In the genomic region with DNA sequence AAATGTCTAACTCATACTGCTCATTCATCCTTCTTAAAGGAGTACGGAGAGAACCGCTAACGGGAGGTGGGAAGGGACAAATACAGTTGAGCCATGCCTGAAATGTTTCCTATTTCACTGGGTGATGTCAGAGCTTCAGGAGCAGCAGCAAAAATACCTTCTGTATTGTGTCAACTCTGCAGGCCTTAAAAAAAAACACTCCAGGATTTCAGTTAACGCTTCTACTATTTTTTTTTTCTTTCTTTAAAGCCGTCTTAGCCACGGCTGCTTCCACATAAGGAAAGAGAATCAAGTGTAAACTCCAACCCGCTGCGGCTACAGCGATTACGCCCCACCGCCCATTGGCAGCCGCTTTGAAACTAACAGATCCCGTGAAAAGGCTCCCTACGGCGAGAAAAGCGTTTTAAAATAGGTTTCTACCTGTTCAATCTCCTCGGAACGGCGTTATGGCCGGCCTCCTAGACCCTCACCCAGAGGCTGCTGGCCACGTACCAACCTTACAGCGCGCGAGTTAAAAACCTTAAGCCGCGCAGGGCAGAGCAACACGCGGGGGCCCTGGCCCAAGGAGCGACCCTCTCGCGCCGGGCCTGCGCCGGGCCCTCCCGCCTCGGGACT, we compare ENCODE assay signal across 8 mouse cellular contexts. TPM values are rescaled to one million over a fixed set of nuclear protein-coding genes. Genes with fewer than 3 reads are reported as not detected.
DNase-seq lines count a peak whose midpoint lies in the region; ATAC-seq lines count a peak whose summit lies in the region.

No protein-coding gene starts in this region.

- peak overlapping the region; percentile 99 for H3K9ac ChIP-seq in embryonic facial prominence, embryonic 15.5 days
- H3K9ac ChIP-seq in heart, embryonic 15.5 days, result peak overlapping the region; percentile 97
- peak overlapping the region; percentile 99 for H3K9ac ChIP-seq in lung, embryonic 15.5 days

- H3K36me3 ChIP-seq in embryonic facial prominence, embryonic 15.5 days, result peaks cover 20% of the 10 kb centered on the region; the same call in 1 of the 2 replicates
- H3K36me3 ChIP-seq in heart, embryonic 15.5 days, result peaks cover 15% of the 10 kb centered on the region; the same call in 1 of the 2 replicates
- peaks cover 22% of the 10 kb centered on the region for H3K36me3 ChIP-seq in lung, embryonic 15.5 days

- H3K4me2 ChIP-seq in embryonic facial prominence, embryonic 15.5 days (replicated peaks), result peak overlapping the region; percentile 54
- peak overlapping the region; percentile 66 for H3K4me2 ChIP-seq in heart, embryonic 15.5 days
- peak overlapping the region; percentile 71 for H3K4me2 ChIP-seq in lung, embryonic 15.5 days

- under 1% methylated on average over 36 of the region's 36 CpGs for WGBS in embryonic facial prominence, embryonic 15.5 days
- WGBS in heart, embryonic 15.5 days, result under 1% methylated on average over 36 of the region's 36 CpGs
- WGBS in lung, embryonic 15.5 days, result under 1% methylated on average over 36 of the region's 36 CpGs

- H3K27ac ChIP-seq in embryonic facial prominence, embryonic 15.5 days (replicated peaks), result peak overlapping the region; percentile 98
- peak overlapping the region; percentile 99 for H3K27ac ChIP-seq in heart, embryonic 15.5 days
- H3K27ac ChIP-seq in lung, embryonic 15.5 days, result peak overlapping the region; percentile 98

- H3K27me3 ChIP-seq in embryonic facial prominence, embryonic 15.5 days, result no peaks in the 10 kb centered on the region
- H3K27me3 ChIP-seq in heart, embryonic 15.5 days, result no peaks in the 10 kb centered on the region
- H3K27me3 ChIP-seq in lung, embryonic 15.5 days, result no peaks in the 10 kb centered on the region

- DNase-seq in cerebellum, adult 8-10 months, result no peak
- DNase-seq in adrenal gland, postnatal 10 days, result peak; percentile 60
- DNase-seq in layer of hippocampus, adult 18-20 months (ENCODE audit: low spot score in 2 of 2), result peak; percentile 16 to 57
- DNase-seq in ovary, postnatal 14 days (ENCODE audit: low spot score), result peak; percentile 7

- no peaks in the 10 kb centered on the region for H3K9me3 ChIP-seq in embryonic facial prominence, embryonic 15.5 days (replicated peaks)
- no peaks in the 10 kb centered on the region for H3K9me3 ChIP-seq in heart, embryonic 15.5 days (replicated peaks)
- no peaks in the 10 kb centered on the region for H3K9me3 ChIP-seq in lung, embryonic 15.5 days

- ATAC-seq in cerebellum, adult (ENCODE audit: insufficient number of reproducible peaks, low FRiP score, low TSS enrichment), result peak; percentile 22
- peak; percentile 69; the same call in 1 of the 2 replicates for ATAC-seq in embryonic facial prominence, embryonic 15.5 days (ENCODE audit: insufficient number of reproducible peaks, low FRiP score, low TSS enrichment, low read depth)
- peak; percentile 12; the same call in 1 of the 2 replicates for ATAC-seq in heart, embryonic 15.5 days (replicated peaks; ENCODE audit: insufficient number of reproducible peaks, insufficient read depth, low FRiP score, low read depth)
- ATAC-seq in lung, embryonic 15.5 days (ENCODE audit: borderline replicate concordance, extremely low read depth, low FRiP score, low TSS enrichment), result no peak; the same call in none of the 2 replicates

- H3K4me1 ChIP-seq in embryonic facial prominence, embryonic 15.5 days, result peaks cover 9% of the 10 kb centered on the region; the same call in 1 of the 2 replicates
- H3K4me1 ChIP-seq in heart, embryonic 15.5 days (replicated peaks), result peaks cover 19% of the 10 kb centered on the region
- peaks cover 17% of the 10 kb centered on the region for H3K4me1 ChIP-seq in lung, embryonic 15.5 days

- peak overlapping the region; percentile 94 for H3K4me3 ChIP-seq in embryonic facial prominence, embryonic 15.5 days (replicated peaks)
- H3K4me3 ChIP-seq in heart, embryonic 15.5 days, result peak overlapping the region; percentile 83
- H3K4me3 ChIP-seq in lung, embryonic 15.5 days, result peak overlapping the region; percentile 84

RNA-seq across cellular contexts. Expression of gene Cfl2, which starts 0.6 kb away (rescaled TPM):
- total RNA-seq in adrenal gland, postnatal 10 days (2021), result 100 to 1,000 TPM; 142 to 201 TPM
- polyA plus RNA-seq in embryonic facial prominence, embryonic 15.5 days (2015; fragmentation: Nextera tagmentation; extraction: Ambion mirVana), result 185 and 209 TPM in 2 replicates
- 379 and 432 TPM in 2 replicates for polyA plus RNA-seq in heart, embryonic 15.5 days (2015; fragmentation: Nextera tagmentation; extraction: Ambion mirVana)
- 10 to 100 TPM; 94.7 to 95.9 TPM for total RNA-seq in layer of hippocampus, adult 18-20 months (2021)
- 178 and 182 TPM in 2 replicates for polyA plus RNA-seq in lung, embryonic 15.5 days (2015; fragmentation: Nextera tagmentation; extraction: Ambion mirVana)
